Mouse (Mus musculus): ENCODE measurements around the gene Daxx. TPM values are rescaled to one million over a fixed set of nuclear protein-coding genes. Genes with fewer than 3 reads are reported as not detected.

Daxx gene
- 39.3 and 40.5 TPM in 2 replicates for polyA plus RNA-seq (2012; rRNA removed)

GRCm38 (mm10) chr17:33909077-33909868 lies at the start of gene Daxx:
TSS of gene Daxx (plus strand) at chr17:33909414.

GRCm38 (mm10) chr17:33873537-33873936 lies 35.7 kb upstream of the Daxx start, which contains the start of gene Gm7029:
TSS of gene Gm7029 (plus strand) at chr17:33873837.

GRCm38 (mm10) chr17:33890533-33891059 lies 18.6 kb upstream of the Daxx start, which contains the start of gene Kifc1:
TSS of gene Kifc1 (minus strand) at chr17:33890661.

GRCm38 (mm10) chr17:33904835-33905234 lies 4.4 kb upstream of the Daxx start, which contains the start of gene Platr17:
TSS of gene Platr17 (plus strand) at chr17:33905135.

GRCm38 (mm10) chr17:33915671-33916250 lies 6.5 kb downstream of the Daxx start, which contains the start of the genes Tapbp and Zbtb22:
TSS of gene Tapbp (plus strand) at chr17:33915899.
TSS of gene Zbtb22 (plus strand) at chr17:33915904.

GRCm38 (mm10) chr17:33929371-33930279 lies 20.4 kb downstream of the Daxx start, which contains the start of gene Rgl2:
TSS of gene Rgl2 (plus strand) at chr17:33929543.

GRCm38 (mm10) chr17:33940206-33940805 lies 31.1 kb downstream of the Daxx start, which contains the start of the genes Pfdn6 and Wdr46:
TSS of gene Pfdn6 (minus strand) at chr17:33940343.
TSS of gene Wdr46 (plus strand) at chr17:33940660.

GRCm38 (mm10) chr17:33951021-33951946 lies 42.1 kb downstream of the Daxx start, which contains the start of gene B3galt4:
TSS of gene B3galt4 (minus strand) at chr17:33951488.

GRCm38 (mm10) chr17:33955555-33956214 lies 46.5 kb downstream of the Daxx start, which contains the start of the genes Vps52 and Rps18:
TSS of gene Vps52 (plus strand) at chr17:33955812.
TSS of gene Rps18 (minus strand) at chr17:33956001.

Other genes with a start within 250 kb of the Daxx start
- 178 and 186 TPM in 2 replicates for gene Hnrnpm, start 222.6 kb upstream of the Daxx start, polyA plus RNA-seq (2012; rRNA removed)
- 65.0 and 70.7 TPM in 2 replicates for gene March2, start 190.7 kb upstream of the Daxx start, polyA plus RNA-seq (2012; rRNA removed)
- 523 and 577 TPM in 2 replicates for gene Rab11b, start 148.9 kb upstream of the Daxx start, polyA plus RNA-seq (2012; rRNA removed)
- 7.9 and 9.8 TPM in 2 replicates for gene Angptl4, start 127.6 kb upstream of the Daxx start, polyA plus RNA-seq (2012; rRNA removed)
- 64.5 and 79.4 TPM in 2 replicates for gene Kank3, start 98.9 kb upstream of the Daxx start, polyA plus RNA-seq (2012; rRNA removed)
- gene Rps28, start 84.9 kb upstream of the Daxx start, polyA plus RNA-seq (2012; rRNA removed) = 1,131 and 1,306 TPM in 2 replicates
- 333 and 341 TPM in 2 replicates for gene Ndufa7, start 84.8 kb upstream of the Daxx start, polyA plus RNA-seq (2012; rRNA removed)
- 29.8 and 36.6 TPM in 2 replicates for gene Cd320, start 66.3 kb upstream of the Daxx start, polyA plus RNA-seq (2012; rRNA removed)
- gene Gm7029, start 35.6 kb upstream of the Daxx start, polyA plus RNA-seq (2012; rRNA removed) = not detected in 2 replicates
- gene Kifc1, start 18.8 kb upstream of the Daxx start, polyA plus RNA-seq (2012; rRNA removed) = 12.0 and 13.5 TPM in 2 replicates
- gene Platr17, start 4.3 kb upstream of the Daxx start, polyA plus RNA-seq (2012; rRNA removed) = 0.21 and 0.24 TPM in 2 replicates
- 14.7 and 16.0 TPM in 2 replicates for gene Tapbp, start 6.5 kb downstream of the Daxx start, polyA plus RNA-seq (2012; rRNA removed)
- gene Zbtb22, start 6.5 kb downstream of the Daxx start, polyA plus RNA-seq (2012; rRNA removed) = 26.4 and 28.4 TPM in 2 replicates
- gene Rgl2, start 20.1 kb downstream of the Daxx start, polyA plus RNA-seq (2012; rRNA removed) = 183 and 190 TPM in 2 replicates
- gene Pfdn6, start 30.9 kb downstream of the Daxx start, polyA plus RNA-seq (2012; rRNA removed) = 117 and 126 TPM in 2 replicates
- gene Wdr46, start 31.2 kb downstream of the Daxx start, polyA plus RNA-seq (2012; rRNA removed) = 20.5 and 22.2 TPM in 2 replicates
- 10.4 and 11.6 TPM in 2 replicates for gene B3galt4, start 42.1 kb downstream of the Daxx start, polyA plus RNA-seq (2012; rRNA removed)
- 58.2 and 62.1 TPM in 2 replicates for gene Vps52, start 46.4 kb downstream of the Daxx start, polyA plus RNA-seq (2012; rRNA removed)
- 648 and 656 TPM in 2 replicates for gene Rps18, start 46.6 kb downstream of the Daxx start, polyA plus RNA-seq (2012; rRNA removed)
- 24.0 and 24.8 TPM in 2 replicates for gene H2-K1, start 90.9 kb downstream of the Daxx start, polyA plus RNA-seq (2012; rRNA removed)
- gene Ring1, start 115.3 kb downstream of the Daxx start, polyA plus RNA-seq (2012; rRNA removed) = 48.8 and 51.4 TPM in 2 replicates
- gene H2-Ke6, start 118.6 kb downstream of the Daxx start, polyA plus RNA-seq (2012; rRNA removed) = 98.3 and 102 TPM in 2 replicates
- gene Slc39a7, start 122.3 kb downstream of the Daxx start, polyA plus RNA-seq (2012; rRNA removed) = 112 TPM in 2 replicates
- 82.1 and 83.7 TPM in 2 replicates for gene Rxrb, start 122.4 kb downstream of the Daxx start, polyA plus RNA-seq (2012; rRNA removed)
- 10.7 and 17.0 TPM in 2 replicates for gene Col11a2, start 130.0 kb downstream of the Daxx start, polyA plus RNA-seq (2012; rRNA removed)
- gene H2-Oa, start 182.9 kb downstream of the Daxx start, polyA plus RNA-seq (2012; rRNA removed) = 0.06 and 0.19 TPM in 2 replicates
- 15.7 and 16.4 TPM in 2 replicates for gene H2-DMa, start 210.1 kb downstream of the Daxx start, polyA plus RNA-seq (2012; rRNA removed)
- 144 and 169 TPM in 2 replicates for gene Brd2, start 213.2 kb downstream of the Daxx start, polyA plus RNA-seq (2012; rRNA removed)
- 0.63 and 1.0 TPM in 2 replicates for gene H2-DMb2, start 233.9 kb downstream of the Daxx start, polyA plus RNA-seq (2012; rRNA removed)
- gene H2-DMb1, start 243.7 kb downstream of the Daxx start, polyA plus RNA-seq (2012; rRNA removed) = 1.9 and 2.2 TPM in 2 replicates